15 mouse cellular contexts compared by ENCODE assay signal in genomic region chr19:14701116-14701515, GRCm38 (mm10).
DNase-seq lines count a peak whose midpoint lies in the region; TF ChIP-seq lines count a peak whose summit lies in the region.
"Had no signal": no experiment of that assay in that cellular context is flagged by ENCODE, and none has a peak within 500 bp of the region (broad histone marks: within the 10 kb centered on the region; RNA-seq: fewer than 3 reads in every experiment).

No protein-coding gene starts in this region.

- no peak for TF ChIP-seq POLR2A in brain, embryonic 14.5 days (IDR thresholded peaks at IDR 0.05; ENCODE audit: borderline replicate concordance, extremely low read depth, insufficient read depth, insufficient read length, poor library complexity, severe bottlenecking)

- TF ChIP-seq CTCF in brain, embryonic 14.5 days (IDR thresholded peaks at IDR 0.05; ENCODE audit: borderline replicate concordance, extremely low read depth, insufficient read depth, insufficient read length), result no peak

- peak; percentile 16 to 26 for DNase-seq in cerebellum, postnatal 36 days
- no peak for DNase-seq in cerebellum, adult 9-11 months
- DNase-seq in layer of hippocampus, adult 11-12 months (ENCODE audit: low spot score), result peak; percentile 7
- no peak for DNase-seq in layer of hippocampus, postnatal 10 days (ENCODE audit: low spot score in 2 of 2)
- DNase-seq in brain, embryonic 14.5 days (ENCODE audit: low read depth), result peak; percentile 77
- DNase-seq in layer of hippocampus, adult 9-11 months, result peak; percentile 15
- no peak for DNase-seq in ovary, postnatal 10 days (ENCODE audit: low spot score)
- DNase-seq: adrenal gland, adult 2 months; B cell, adult 2 months; embryo, embryonic 11 days; gastrocnemius, postnatal 36 days; kidney, postnatal 4 days; liver, postnatal 0 days; lung, postnatal 10 days; midbrain, embryonic 14.5 days had no signal

Comparison
In these comparisons a context has a peak if more than half of its experiments do, and no peak if none do; other contexts are left out.
1. DNase-seq: peak in cerebellum, postnatal 36 days (2 of 2), layer of hippocampus, adult 11-12 months (single experiment), brain, embryonic 14.5 days (single experiment) and layer of hippocampus, adult 9-11 months (single experiment); none in cerebellum, adult 9-11 months (single experiment), layer of hippocampus, postnatal 10 days (0 of 2) and ovary, postnatal 10 days (single experiment).